Mouse (Mus musculus) small intestine, adult 2 months (tissue): ENCODE measurements at regions not wholly inside any gene's neighbourhood (a gene's known extent, or its start where the extent isn't known, plus 50 kb on each side); places are given as distances from the start of the nearest gene placed in this dataset.

Source experiments
- CTCF ChIP-seq: fragments of 200-500 bp; IDR thresholded peaks from 2 replicates; pipeline ENCODE4 v1.5.1; 2012; ENCODE audit warnings: low read depth, mild to moderate bottlenecking, control low read depth, inconsistent platforms, low read length, moderate library complexity, mixed read lengths; ENCODE audit not compliant: insufficient replicate concordance, insufficient read length; ENCODE audit errors: extremely low read depth
- POLR2A ChIP-seq: fragments of 200-500 bp; IDR thresholded peaks from 2 replicates; pipeline ENCODE4 v1.6.1; 2012; ENCODE audit warnings: low read depth, mild to moderate bottlenecking, control low read depth, inconsistent platforms, low read length, moderate library complexity

DNA sequence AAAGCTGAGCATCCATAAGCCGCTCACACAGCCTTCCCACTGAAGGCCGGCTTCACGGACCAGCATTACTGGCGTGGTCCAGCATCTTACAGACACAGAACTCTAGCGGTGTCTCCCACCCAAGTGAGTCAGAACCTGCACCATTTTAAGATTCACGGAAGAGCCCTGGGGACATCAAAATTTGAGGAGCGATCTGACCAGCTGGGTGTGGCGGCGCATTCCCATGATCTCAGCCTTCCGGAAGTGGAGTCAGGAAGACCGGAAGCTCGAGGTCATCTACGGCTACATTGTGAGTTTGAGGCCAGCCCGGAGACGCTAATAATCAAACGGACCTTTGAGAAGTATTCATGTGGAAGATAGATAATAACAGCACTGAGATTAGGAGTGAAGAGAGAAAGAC, 171.5 kb upstream of the Jmjd1c start:
- TF ChIP-seq CTCF (no peak), POLR2A (no peak)
